Mouse (Mus musculus) heart, embryonic 12.5 days (tissue): Measurements from ENCODE around the gene Tspan18. TPM values are rescaled to one million over a fixed set of nuclear protein-coding genes. Genes with fewer than 3 reads are reported as not detected.

Source experiments
- ATAC-seq: fragments of 200-750 bp; cut with Nextera tagmentation; 2 replicates; pipeline ENCODE4 v1.8.0; 2017; ENCODE audit warnings: moderate TSS enrichment, moderate library complexity; ENCODE audit not compliant: insufficient number of reproducible peaks, low FRiP score
- H3K27ac ChIP-seq: fragments of 300-500 bp; sonication (generic); 2 replicates; pipeline ENCODE4 v1.5.1; 2016; ENCODE audit warnings: mild to moderate bottlenecking, moderate library complexity; ENCODE audit not compliant: poor library complexity, severe bottlenecking
- H3K27me3 ChIP-seq: fragments of 300-500 bp; sonication (generic); replicated peaks from 2 replicates; pipeline ENCODE4 v1.6.1; 2016; ENCODE audit warnings: mild to moderate bottlenecking, moderate library complexity
- H3K36me3 ChIP-seq: fragments of 300-500 bp; sonication (generic); 2 replicates; pipeline ENCODE4 v1.6.1; 2016; ENCODE audit warnings: mild to moderate bottlenecking, moderate library complexity
- H3K4me1 ChIP-seq: fragments of 300-500 bp; sonication (generic); replicated peaks from 2 replicates; pipeline ENCODE4 v1.6.1; 2016; ENCODE audit warnings: mild to moderate bottlenecking
- H3K4me2 ChIP-seq: fragments of 300-500 bp; sonication (generic); 2 replicates; pipeline ENCODE4 v1.6.1; 2016; ENCODE audit warnings: mild to moderate bottlenecking, moderate library complexity
- H3K4me3 ChIP-seq: fragments of 300-500 bp; sonication (generic); 2 replicates; pipeline ENCODE4 v1.5.1; 2016; ENCODE audit warnings: mild to moderate bottlenecking
- H3K9ac ChIP-seq: fragments of 300-500 bp; sonication (generic); 2 replicates; pipeline ENCODE4 v1.6.1; 2016; ENCODE audit warnings: mild to moderate bottlenecking, moderate library complexity
- H3K9me3 ChIP-seq: fragments of 300-500 bp; sonication (generic); replicated peaks from 2 replicates; pipeline ENCODE4 v1.6.1; 2016; ENCODE audit warnings: mild to moderate bottlenecking, moderate library complexity
- WGBS: fragments of 180-500 bp; shearing (Covaris S2); methylation state at CpG from one replicate; pipeline ENCODE4 v1.1.7; 2016; 5-methylcytosine and 5-hydroxymethylcytosine counted together
- polyA plus RNA-seq: library from polyadenylated mRNA; unstranded; fragments of >200 nt; fragmentation: Nextera tagmentation; extraction: Ambion mirVana; gene quantifications from 2 replicates; pipeline ENCODE4 v1.2.1, GENCODE M21; 2016

The Tspan18 gene
- polyA plus RNA-seq, 1 experiment from 2014 or later = 58.5 TPM

DNA sequence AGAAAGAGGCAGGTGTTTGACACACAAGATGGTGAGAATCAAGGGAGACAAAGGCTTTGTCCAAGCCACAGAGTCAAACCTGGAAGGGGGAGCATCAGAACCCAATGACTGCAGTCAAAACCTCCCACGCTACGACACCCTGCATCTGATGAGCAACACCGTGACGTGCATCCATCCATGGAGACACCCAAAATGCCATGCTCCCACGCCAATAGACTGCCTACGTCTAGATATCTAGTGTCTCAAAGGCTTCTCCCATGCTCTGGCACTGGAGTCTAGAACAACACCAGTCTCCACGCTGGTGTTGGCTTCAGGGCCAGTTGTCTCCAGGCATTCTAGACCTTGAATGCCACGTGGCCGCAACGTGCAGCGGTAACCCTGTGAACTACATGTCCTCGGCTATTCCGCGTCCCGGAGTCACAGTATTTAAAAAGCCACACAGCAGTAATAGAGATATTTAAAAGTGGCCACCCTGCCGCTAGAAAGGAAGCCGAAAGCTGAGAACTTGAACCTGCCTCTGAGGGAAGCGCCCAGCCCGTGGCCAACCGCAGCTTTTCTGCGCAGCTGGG lies 15.4 kb downstream of the Tspan18 start:
- Histone ChIP-seq H3K4me2 (no peak overlapping the region), H3K4me3 (no peak overlapping the region), H3K9ac (no peak overlapping the region), H3K27ac (no peak overlapping the region), H3K4me1 (peaks cover 65% of the 10 kb centered on the region), H3K36me3 (peaks cover 11% of the 10 kb centered on the region), H3K27me3 (no peaks in the 10 kb centered on the region), H3K9me3 (no peaks in the 10 kb centered on the region)
- WGBS = 89% methylated on average over 21 of the region's 21 CpGs
- no peak for ATAC-seq

DNA sequence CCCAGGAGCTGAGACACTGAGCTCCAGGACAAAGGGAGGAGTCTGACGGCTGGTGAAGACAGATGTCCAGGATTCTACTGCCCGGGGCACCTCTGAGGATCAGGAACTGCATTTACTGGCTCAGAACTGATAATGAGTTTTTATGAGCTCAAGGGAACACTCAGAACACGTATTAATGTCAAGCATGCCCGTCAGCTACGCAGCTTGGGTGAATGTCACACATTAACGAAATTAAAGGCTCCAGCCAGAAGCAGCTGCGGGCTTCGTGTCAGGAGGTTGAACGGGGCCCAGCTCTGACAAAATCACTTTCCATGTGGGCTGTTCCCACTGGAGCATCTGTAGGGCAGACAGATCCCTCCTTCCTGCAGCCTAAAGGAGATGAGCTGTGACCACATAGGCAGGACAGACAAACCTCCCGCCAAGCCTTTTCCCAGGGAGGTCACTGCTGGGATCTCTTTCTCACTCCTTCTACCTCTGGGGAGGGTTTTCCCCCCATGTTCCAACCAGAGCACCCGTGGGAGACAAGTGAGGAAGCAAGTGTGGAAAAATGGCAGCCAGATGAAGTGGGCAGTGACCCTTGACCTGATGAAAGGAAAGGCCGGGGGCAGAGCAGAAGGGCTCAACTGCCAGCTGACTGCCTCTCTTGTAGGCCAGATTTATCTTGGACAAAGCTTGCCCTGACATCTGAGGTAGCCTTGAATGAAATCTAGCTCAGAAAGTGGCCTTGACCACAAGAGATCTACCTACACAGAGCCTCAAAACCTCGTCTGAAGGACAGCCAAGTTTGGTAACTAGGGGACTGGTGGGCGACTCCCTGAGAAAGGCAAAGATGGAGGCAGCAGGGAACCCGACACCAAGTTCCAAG lies 20.3 kb downstream of the Tspan18 start:
- H3K27me3 ChIP-seq = no peaks in the 10 kb centered on the region
- peaks cover 7% of the 10 kb centered on the region; the same call in 1 of the 2 replicates for H3K36me3 ChIP-seq
- peak overlapping the region; percentile 49 for H3K27ac ChIP-seq
- peaks cover 84% of the 10 kb centered on the region for H3K4me1 ChIP-seq
- no peak overlapping the region for H3K4me3 ChIP-seq
- H3K9ac ChIP-seq = no peak overlapping the region
- WGBS = 41% methylated on average over 15 of the region's 15 CpGs
- ATAC-seq = no peak
- H3K9me3 ChIP-seq = no peaks in the 10 kb centered on the region
- no peak overlapping the region for H3K4me2 ChIP-seq

- no peaks in the 10 kb centered on the region for H3K9me3 ChIP-seq
- no peaks in the 10 kb centered on the region for H3K27me3 ChIP-seq
- H3K36me3 ChIP-seq = peaks cover 15% of the 10 kb centered on the region; the same call in 1 of the 2 replicates
- no peak for ATAC-seq
- no peak overlapping the region for H3K4me2 ChIP-seq
- 65% methylated on average over 3 of the region's 3 CpGs for WGBS
- no peak overlapping the region for H3K9ac ChIP-seq
- no peak overlapping the region for H3K4me3 ChIP-seq
- H3K4me1 ChIP-seq = peaks cover 78% of the 10 kb centered on the region
- H3K27ac ChIP-seq = peak overlapping the region; percentile 52; the same call in 1 of the 2 replicates
Observed at GRCm38 (mm10) chr2:93312458-93312857, 21.8 kb downstream of the Tspan18 start.

GRCm38 (mm10) chr2:93309724-93310413 lies 24.4 kb downstream of the Tspan18 start:
- peak; percentile 79 for ATAC-seq
- WGBS = 18% methylated on average over 14 of the region's 14 CpGs
- Histone ChIP-seq H3K4me1 (peaks cover 72% of the 10 kb centered on the region), H3K4me2 (peak overlapping the region; percentile 23), H3K4me3 (no peak overlapping the region), H3K27ac (peak overlapping the region; percentile 95), H3K9ac (0 out of 2 replicates have a peak overlapping the region, but pooled peaks have one; percentile 65), H3K9me3 (no peaks in the 10 kb centered on the region), H3K36me3 (peaks cover 22% of the 10 kb centered on the region), H3K27me3 (no peaks in the 10 kb centered on the region)

- H3K9ac ChIP-seq = no peak overlapping the region
- ATAC-seq = no peak
- H3K9me3 ChIP-seq = no peaks in the 10 kb centered on the region
- no peak overlapping the region for H3K4me3 ChIP-seq
- H3K27ac ChIP-seq = no peak overlapping the region
- H3K27me3 ChIP-seq = no peaks in the 10 kb centered on the region
- no peak overlapping the region for H3K4me2 ChIP-seq
- peaks cover 19% of the 10 kb centered on the region for H3K36me3 ChIP-seq
- peaks cover 71% of the 10 kb centered on the region for H3K4me1 ChIP-seq
- WGBS = 79% methylated on average over 4 of the region's 4 CpGs
Observed at GRCm38 (mm10) chr2:93306898-93307297, 27.4 kb downstream of the Tspan18 start.

- Histone ChIP-seq H3K27ac (peak overlapping the region; percentile 86), H3K9ac (0 out of 2 replicates have a peak overlapping the region, but pooled peaks have one; percentile 6), H3K36me3 (peaks cover 33% of the 10 kb centered on the region), H3K27me3 (no peaks in the 10 kb centered on the region), H3K9me3 (no peaks in the 10 kb centered on the region), H3K4me3 (no peak overlapping the region), H3K4me1 (peaks cover 55% of the 10 kb centered on the region), H3K4me2 (no peak overlapping the region)
- ATAC-seq = no peak
- 51% methylated on average over 4 of the region's 4 CpGs for WGBS
Observed at GRCm38 (mm10) chr2:93304273-93304634, 30.1 kb downstream of the Tspan18 start.

- peaks cover 49% of the 10 kb centered on the region for H3K4me1 ChIP-seq
- peak overlapping the region; percentile 86 for H3K27ac ChIP-seq
- ATAC-seq = peak; percentile 77
- peaks cover 35% of the 10 kb centered on the region for H3K36me3 ChIP-seq
- 20% methylated on average over 16 of the region's 16 CpGs for WGBS
- H3K4me2 ChIP-seq = no peak overlapping the region
- H3K27me3 ChIP-seq = no peaks in the 10 kb centered on the region
- H3K4me3 ChIP-seq = no peak overlapping the region
- no peaks in the 10 kb centered on the region for H3K9me3 ChIP-seq
- 0 out of 2 replicates have a peak overlapping the region, but pooled peaks have one; percentile 6 for H3K9ac ChIP-seq
Observed at GRCm38 (mm10) chr2:93303585-93304272, 30.6 kb downstream of the Tspan18 start.

- Histone ChIP-seq H3K36me3 (peaks cover 34% of the 10 kb centered on the region), H3K4me1 (peaks cover 44% of the 10 kb centered on the region), H3K4me2 (no peak overlapping the region), H3K9ac (no peak overlapping the region), H3K27me3 (no peaks in the 10 kb centered on the region), H3K4me3 (no peak overlapping the region), H3K9me3 (no peaks in the 10 kb centered on the region), H3K27ac (peak overlapping the region; percentile 86)
- 49% methylated on average over 5 of the region's 5 CpGs for WGBS
- no peak for ATAC-seq
Observed at GRCm38 (mm10) chr2:93303260-93303584, 31.1 kb downstream of the Tspan18 start.

DNA sequence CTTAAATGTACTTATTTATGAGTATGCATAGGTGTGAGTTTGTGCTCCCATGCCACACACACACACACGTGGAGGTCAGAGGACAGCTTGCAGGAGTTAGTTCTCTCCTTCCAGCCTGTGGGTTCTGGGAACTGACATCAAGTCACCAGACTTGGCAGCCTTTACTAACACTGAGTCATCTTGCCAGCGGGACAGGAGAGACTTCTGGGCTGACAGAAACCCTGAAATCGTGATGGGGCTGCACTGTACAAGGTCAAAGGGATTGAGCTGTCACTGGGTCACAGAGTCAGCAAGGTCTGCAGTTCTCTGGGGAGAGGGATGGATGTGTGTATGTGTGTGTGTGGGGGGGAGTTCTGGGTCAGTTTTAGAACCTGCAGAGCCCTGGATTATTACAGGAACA lies 36.6 kb downstream of the Tspan18 start:
- 0 out of 2 replicates have a peak overlapping the region, but pooled peaks have one; percentile 20 for H3K27ac ChIP-seq
- H3K27me3 ChIP-seq = no peaks in the 10 kb centered on the region
- WGBS = 43% methylated on average over 3 of the region's 3 CpGs
- no peak overlapping the region for H3K4me3 ChIP-seq
- peaks cover 22% of the 10 kb centered on the region for H3K4me1 ChIP-seq
- H3K9me3 ChIP-seq = peaks cover 5% of the 10 kb centered on the region; the same call in 1 of the 2 replicates
- peaks cover 46% of the 10 kb centered on the region for H3K36me3 ChIP-seq
- no peak for ATAC-seq
- no peak overlapping the region for H3K4me2 ChIP-seq
- H3K9ac ChIP-seq = no peak overlapping the region

GRCm38 (mm10) chr2:93291186-93291926 lies 42.9 kb downstream of the Tspan18 start:
- H3K4me3 ChIP-seq = no peak overlapping the region
- no peak overlapping the region for H3K9ac ChIP-seq
- H3K27ac ChIP-seq = peak overlapping the region; percentile 60; the same call in 1 of the 2 replicates
- H3K27me3 ChIP-seq = no peaks in the 10 kb centered on the region
- ATAC-seq = no peak
- H3K9me3 ChIP-seq = peaks cover 5% of the 10 kb centered on the region; the same call in 1 of the 2 replicates
- H3K36me3 ChIP-seq = peaks cover 21% of the 10 kb centered on the region
- WGBS = 70% methylated on average over 13 of the region's 13 CpGs
- H3K4me2 ChIP-seq = no peak overlapping the region
- H3K4me1 ChIP-seq = peaks cover 57% of the 10 kb centered on the region
